Mouse (Mus musculus): ENCODE data around the gene Zc3h18.

Zc3h18 gene

DNA sequence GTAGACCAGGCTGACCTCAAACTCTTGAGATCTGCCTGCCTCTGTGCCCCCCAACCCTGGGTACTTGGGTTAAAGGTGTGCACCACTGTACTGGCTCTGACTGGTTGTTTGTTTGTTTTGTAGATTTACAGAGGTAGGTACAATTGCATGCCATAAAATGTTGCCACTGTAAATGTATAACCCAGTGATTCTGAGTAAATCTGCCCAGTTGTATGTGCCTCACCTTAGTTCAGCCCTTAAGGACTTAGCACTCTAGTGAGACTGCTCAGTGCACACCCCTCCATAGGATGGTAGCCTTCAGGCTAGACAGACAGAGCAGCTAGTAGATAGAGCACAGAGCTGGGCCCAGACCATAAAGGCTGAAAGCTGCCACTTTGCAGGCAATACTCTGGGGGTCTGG is 17.3 kb downstream of the Zc3h18 start:
- no peak for DNase-seq (ENCODE audit: low spot score in 2 of 2)

DNA sequence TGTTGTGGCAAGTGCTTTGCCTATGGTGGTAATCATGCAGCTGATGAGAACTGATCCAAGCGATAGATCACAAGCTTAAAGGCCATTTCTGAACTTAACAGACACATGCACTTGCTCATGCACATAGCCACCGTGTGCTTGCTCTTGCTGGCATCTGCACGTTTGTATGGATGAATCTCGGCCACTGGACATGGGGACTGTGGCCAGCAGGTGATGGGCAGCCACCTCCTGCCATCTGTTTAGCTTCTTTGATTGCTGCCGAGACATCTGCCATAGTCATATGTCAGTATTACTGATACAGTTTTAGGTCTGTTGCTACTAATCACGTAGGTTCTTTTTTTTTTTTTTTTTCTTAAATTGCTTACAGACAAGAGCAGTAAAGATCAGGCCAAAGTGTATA is 18.9 kb downstream of the Zc3h18 start:
- no peak for DNase-seq (ENCODE audit: low spot score in 2 of 2)

DNA sequence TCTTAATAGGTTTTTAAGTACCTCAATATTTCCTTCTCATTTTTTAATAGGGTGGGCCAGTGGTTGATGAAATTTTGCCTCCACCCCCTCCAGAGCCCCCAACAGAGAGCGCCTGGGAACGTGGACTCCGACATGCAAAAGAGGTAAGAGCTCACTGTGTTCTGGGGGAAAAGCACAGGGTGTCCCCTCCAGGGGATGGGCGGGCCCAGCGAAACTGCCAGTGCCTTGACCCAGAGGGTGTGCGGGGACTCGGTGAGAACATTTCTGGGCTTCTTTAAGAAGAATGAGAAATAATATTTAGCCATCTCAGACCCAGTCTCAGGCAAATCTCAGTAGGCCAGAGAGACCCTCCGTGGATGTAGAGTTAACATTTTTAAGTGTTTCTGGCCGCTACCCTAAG is 21.8 kb downstream of the Zc3h18 start:
- DNase-seq (ENCODE audit: low spot score in 2 of 2), result no peak

GRCm38 (mm10) chr8:122405146-122405805 is 28.9 kb downstream of the Zc3h18 start:
- no peak for DNase-seq (ENCODE audit: low spot score in 2 of 2)

DNA sequence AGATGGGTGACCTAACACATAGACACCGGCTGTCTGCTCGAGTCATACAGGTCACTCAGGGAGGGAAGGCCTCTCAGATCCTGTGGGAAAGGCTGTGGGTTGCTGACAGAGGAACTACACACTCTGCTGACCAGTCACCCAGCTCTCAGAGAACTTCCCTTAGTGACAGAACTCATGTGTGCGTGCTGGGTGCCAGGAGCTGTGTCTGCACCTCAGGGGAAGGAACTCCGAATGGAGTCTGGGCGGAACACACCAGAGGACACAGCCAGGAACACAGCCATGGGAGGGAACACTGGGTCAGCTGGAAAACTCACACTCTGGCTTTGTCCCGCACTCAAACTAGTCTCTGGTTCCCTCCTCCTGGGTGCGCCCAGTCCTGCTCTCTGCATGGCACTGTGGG is 31.3 kb downstream of the Zc3h18 start:
- no peak for DNase-seq (ENCODE audit: low spot score in 2 of 2)

GRCm38 (mm10) chr8:122414311-122414710 is 37.9 kb downstream of the Zc3h18 start:
- no peak for DNase-seq (ENCODE audit: low spot score in 2 of 2)

GRCm38 (mm10) chr8:122415554-122415953 is 39.1 kb downstream of the Zc3h18 start:
- DNase-seq (ENCODE audit: low spot score in 2 of 2), result no peak

- peak in 1 of 2 experiments; percentile 51 for DNase-seq (ENCODE audit: low spot score in 2 of 2)
Measured at GRCm38 (mm10) chr8:122419881-122420555, 43.6 kb downstream of the Zc3h18 start.

DNA sequence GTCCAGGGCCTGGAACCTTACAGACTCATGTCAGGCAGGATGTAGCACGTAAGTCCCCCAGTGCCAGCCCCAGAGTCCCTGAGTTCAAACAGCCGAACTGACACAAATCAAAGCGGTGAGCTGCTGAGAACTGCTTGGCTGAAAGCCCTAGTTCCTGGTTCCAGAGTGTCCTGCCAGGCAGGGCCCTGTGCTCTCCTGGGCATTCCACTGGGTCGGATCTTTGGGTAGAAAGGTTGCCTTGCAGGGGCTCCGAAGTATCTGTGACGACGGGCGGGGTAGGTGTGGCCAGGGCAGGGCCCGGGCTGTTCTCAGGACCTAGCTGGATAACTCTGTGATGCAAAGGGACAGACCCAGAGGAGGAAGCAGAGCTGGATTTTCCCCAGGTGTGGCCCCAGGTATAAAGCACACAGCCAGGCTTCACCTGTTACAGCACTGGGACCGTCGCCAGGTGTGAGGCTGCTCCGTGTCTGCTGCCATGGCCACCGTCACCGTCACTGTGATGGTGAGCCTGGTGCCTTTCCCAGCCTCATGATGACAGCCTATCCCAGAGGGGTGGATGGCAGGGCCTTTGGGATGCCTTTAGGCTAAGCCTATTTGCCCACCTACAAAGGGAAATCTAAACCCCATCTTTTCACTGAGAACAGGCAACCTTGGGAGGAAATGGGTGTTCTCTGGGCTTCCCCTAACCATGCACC is 45.1 kb downstream of the Zc3h18 start, which contains the start of gene Il17c:
Gene Il17c, plus strand, starts transcription at position 645 of the 695 bp plus-strand sequence.
- DNase-seq (ENCODE audit: low spot score in 2 of 2), result no peak

DNA sequence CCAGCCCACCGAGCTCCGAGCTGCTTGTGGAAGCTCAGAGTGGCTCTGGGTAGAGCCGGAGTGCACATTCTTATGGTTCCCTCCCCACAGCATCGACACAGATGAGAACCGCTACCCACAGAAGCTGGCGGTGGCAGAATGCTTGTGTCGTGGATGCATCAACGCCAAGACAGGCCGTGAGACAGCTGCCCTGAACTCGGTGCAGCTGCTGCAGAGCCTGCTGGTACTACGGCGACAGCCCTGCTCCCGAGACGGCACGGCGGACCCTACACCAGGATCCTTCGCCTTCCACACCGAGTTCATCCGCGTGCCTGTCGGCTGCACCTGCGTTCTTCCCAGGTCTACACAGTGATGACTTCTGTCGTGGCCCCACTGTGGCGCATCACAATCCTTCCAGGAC is 46.8 kb downstream of the Zc3h18 start:
- no peak for DNase-seq (ENCODE audit: low spot score in 2 of 2)

DNA sequence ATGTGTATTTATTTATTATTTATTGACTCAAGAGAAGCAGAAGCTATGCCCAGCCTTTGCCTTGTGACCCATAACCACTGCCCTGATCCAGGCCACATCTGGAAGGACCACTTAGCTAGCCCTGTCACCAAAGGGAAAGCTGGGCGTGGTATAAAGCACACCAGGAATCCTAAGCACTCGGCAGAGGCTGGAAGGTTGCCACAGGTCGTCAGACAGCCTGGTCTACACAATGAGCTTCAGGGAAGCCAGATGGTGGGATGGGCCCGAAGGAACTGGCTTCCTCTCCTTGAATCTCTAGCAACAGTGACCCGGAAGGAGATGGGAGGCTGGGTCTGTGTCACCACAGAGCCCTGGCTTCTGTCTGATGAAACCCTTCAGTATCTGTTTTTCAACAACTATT is 47.2 kb downstream of the Zc3h18 start:
- DNase-seq (ENCODE audit: low spot score in 2 of 2), result no peak

DNA sequence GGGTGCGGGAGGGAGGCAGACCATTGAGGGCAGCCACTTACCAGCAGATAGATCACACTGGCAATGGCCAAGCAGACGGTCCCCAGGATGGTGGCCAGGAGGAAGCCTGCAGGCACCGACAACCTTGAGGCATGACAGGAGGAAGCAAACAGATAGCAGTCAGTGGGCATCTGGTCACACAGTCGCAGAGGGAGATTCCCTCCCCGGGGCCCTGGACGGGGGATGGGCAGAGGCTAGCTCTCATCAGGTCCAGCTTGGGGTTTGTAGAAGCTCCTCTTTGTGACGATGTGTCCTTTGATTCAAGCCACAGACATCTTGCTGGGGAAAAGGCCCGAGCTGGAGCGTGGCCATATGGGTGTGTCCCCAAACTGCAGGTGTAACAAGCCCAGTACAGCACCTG is 49.7 kb downstream of the Zc3h18 start:
- DNase-seq (ENCODE audit: low spot score in 2 of 2), result no peak

DNA sequence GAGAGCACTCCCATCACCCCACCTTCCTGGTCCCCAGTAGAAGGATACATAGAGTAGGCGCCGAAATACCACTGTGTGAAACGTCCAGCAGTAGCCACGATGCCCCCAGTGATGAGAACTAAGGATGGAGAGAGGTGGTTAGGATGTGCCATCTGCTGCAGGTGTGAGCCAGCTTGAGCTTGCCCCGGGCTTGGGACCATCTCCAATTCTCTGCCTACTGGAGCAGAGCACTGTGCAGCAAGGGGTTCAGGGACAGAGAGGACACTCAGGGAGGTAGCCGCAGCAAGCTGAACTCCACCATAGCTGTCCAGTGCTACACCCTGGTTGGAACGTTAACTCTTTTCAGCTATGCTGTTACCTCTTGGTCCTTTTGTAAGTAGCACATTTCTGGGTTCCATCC is 51.2 kb downstream of the Zc3h18 start:
- no peak for DNase-seq (ENCODE audit: low spot score in 2 of 2)

GRCm38 (mm10) chr8:122428163-122428562 is 51.8 kb downstream of the Zc3h18 start:
- DNase-seq (ENCODE audit: low spot score in 2 of 2), result no peak

DNA sequence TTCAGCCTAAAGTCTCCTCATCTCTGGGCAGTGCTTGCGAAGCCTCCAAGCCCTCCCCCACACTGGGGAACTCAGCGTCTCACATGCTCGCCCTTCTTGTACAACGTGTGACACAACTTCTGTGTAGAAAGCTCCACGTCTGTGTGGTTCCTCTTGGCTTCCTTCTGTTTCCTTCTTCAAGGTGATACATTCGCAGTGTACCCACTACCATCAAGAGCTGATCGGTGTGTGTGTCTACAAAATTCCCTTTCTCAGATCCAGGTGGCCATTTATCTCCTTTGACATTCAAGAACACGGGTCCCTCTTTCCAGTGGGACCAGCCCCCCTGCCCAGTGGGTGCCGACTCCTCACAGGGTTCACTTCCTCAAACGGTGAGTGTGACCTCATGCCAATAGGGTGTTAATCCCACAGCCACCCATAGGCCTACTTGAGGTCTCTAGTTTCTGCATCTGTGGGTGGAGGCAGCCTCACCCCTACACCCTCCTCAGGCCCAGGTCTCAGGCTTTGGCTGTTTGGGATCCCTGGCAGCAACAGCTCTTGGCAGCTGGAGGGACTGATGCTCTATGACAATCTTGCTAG is 53.7 kb downstream of the Zc3h18 start:
- DNase-seq (ENCODE audit: low spot score in 2 of 2), result no peak

DNA sequence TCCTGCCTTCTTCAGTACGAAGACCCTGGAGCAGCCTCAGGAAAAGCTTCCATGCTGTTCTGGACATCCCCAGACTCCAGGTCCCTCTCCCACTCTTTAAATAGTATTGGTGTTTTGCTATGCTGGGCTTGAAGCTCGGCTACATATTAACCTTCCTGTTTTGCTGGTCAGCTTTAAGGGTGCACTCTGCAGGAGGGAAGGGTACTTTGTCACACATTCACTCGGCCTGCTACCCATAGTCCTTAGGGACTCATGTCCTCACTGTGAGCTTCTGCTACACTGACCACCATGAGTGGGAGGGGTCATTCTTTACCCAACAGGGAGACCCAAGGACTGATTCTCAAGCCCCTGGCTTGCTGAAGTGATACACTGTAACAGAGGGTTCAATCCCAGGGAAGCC is 54.2 kb downstream of the Zc3h18 start:
- DNase-seq (ENCODE audit: low spot score in 2 of 2), result no peak

- DNase-seq (ENCODE audit: low spot score in 2 of 2), result no peak
Measured at GRCm38 (mm10) chr8:122431694-122432442, 55.5 kb downstream of the Zc3h18 start.

DNA sequence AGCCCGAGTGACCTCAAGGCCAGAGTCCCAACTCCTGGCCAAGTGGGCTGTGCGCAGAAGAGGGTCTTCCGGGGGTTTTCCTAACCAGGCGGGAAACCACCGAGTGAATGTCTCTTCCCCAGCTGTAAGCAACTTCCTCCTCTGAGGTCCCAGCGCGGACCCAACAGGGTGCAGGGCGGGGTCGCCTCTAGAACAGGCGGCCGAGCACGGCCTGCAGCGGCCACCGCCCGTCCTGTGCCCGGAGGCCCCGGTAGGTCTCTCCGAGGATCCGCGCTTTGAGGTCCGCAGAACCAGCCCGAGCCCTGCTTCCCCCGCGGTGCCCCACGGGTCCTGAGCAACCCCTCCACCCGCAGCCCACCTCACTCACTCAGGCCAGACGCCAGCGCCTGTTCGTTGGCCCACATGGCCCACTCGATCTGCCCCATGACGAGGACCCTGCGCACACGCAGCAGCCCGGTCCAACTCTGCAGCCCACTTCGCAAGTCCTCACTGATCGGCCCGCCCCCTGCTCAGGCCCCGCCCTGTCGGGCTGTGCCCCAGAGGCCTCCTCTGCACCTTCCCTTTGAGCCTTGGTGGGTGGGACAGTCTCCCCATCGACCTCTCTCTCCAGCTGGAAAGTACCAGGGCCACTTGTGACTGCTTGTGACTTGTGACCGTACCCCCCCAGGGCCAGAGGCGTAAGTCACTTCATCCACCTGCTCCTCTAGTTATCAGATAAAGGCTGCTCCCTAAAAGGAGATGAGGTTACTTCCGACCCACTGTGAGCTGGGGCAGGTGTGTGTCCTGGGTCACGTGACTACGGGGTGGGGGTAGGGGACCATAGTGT is 56.2 kb downstream of the Zc3h18 start, which contains the start of gene Cyba:
Gene Cyba, minus strand, starts transcription at position 488 of the 826 bp plus-strand sequence.
- DNase-seq (ENCODE audit: low spot score in 2 of 2), result no peak

GRCm38 (mm10) chr8:122433269-122433905 is 57.0 kb downstream of the Zc3h18 start:
- no peak for DNase-seq (ENCODE audit: low spot score in 2 of 2)

- no peak for DNase-seq (ENCODE audit: low spot score in 2 of 2)
Measured at GRCm38 (mm10) chr8:122435375-122435774, 59.0 kb downstream of the Zc3h18 start.

Data from frontal cortex, postnatal 14 days (tissue).